Mouse (Mus musculus) stomach, postnatal 0 days (tissue): ENCODE measurements around the gene Rap1gap2.

Experiments used
- CTCF ChIP-seq: IDR thresholded peaks from 2 replicates; pipeline ENCODE4 v1.5.1; 2016; ENCODE audit warnings: antibody characterized with exemption, low read depth, mild to moderate bottlenecking, moderate library complexity
- EP300 ChIP-seq: optimal IDR thresholded peaks from 2 replicates; pipeline ENCODE3; 2016; ENCODE audit warnings: antibody characterized with exemption

DNA sequence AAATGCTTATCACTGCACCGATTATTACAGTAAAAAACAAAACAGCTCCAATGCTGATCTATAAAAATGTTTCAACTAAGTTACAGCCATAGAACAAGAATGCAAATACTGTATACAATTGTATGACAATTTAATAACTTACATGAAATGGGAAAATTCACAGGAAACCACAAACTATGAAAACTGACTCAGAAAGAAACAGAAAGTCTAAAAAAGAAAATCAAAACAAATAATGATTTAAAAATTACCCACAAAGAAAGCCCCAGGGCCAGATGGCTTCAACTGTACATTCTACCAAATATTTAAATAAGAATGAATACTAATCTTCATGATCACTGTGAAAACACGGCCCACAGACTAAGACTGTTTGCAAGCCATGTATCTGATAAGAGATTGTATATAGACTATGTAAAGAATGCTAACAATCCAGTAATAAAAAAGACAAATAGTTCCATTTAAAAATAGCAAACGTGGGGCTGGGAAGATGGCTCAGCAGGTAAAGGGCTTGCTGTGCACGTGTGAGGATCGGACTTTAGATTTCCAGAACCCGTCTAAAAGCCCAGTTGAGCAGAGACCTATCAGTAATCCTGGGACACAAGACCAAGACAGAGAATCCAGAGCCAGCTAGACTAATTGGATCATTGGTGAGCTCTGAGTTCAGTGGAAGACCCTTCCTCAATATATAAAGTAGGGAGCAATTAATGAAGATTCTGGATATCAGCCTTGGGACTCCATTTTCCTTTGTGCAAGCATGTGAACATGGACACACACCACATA is 167.4 kb downstream of the Rap1gap2 start:
- TF ChIP-seq CTCF (no peak), EP300 (no peak)
